In genomic region chr11:102741129-102741950, GRCm38 (mm10) we compare ENCODE assay signal across 8 mouse cellular contexts. TPM values are rescaled to one million over a fixed set of nuclear protein-coding genes. Genes with fewer than 3 reads are reported as not detected.
DNase-seq lines count a peak whose midpoint lies in the region; ATAC-seq and TF ChIP-seq lines count a peak whose summit lies in the region.

No protein-coding gene starts in this region.

- peak overlapping the region; percentile 37 for H3K4me3 ChIP-seq in E14TG2a.4 (replicated peaks; ENCODE audit: low read length)
- H3K4me3 ChIP-seq in embryonic facial prominence, embryonic 10.5 days, result peak overlapping the region; percentile 23; the same call in 1 of the 2 replicates
- 0 out of 2 replicates have a peak overlapping the region, but pooled peaks have one; percentile 7 for H3K4me3 ChIP-seq in heart, embryonic 15.5 days
- no peak overlapping the region for H3K4me3 ChIP-seq in limb, embryonic 12.5 days (replicated peaks)
- no peak overlapping the region for H3K4me3 ChIP-seq in stomach, postnatal 0 days (ENCODE audit: low read depth, low read length)

- no peaks in the 10 kb centered on the region for H3K36me3 ChIP-seq in E14TG2a.4 (ENCODE audit: insufficient read depth, low read length)
- no peaks in the 10 kb centered on the region for H3K36me3 ChIP-seq in embryonic facial prominence, embryonic 10.5 days (replicated peaks)
- no peaks in the 10 kb centered on the region for H3K36me3 ChIP-seq in heart, embryonic 15.5 days
- H3K36me3 ChIP-seq in limb, embryonic 12.5 days, result no peaks in the 10 kb centered on the region
- H3K36me3 ChIP-seq in stomach, postnatal 0 days (ENCODE audit: control insufficient read depth, insufficient read depth, low read length), result no peaks in the 10 kb centered on the region

- DNase-seq in adrenal gland, postnatal 10 days, result peak; percentile 45
- no peak for DNase-seq in adrenal gland, postnatal 4 days (ENCODE audit: low spot score in 2 of 2)
- DNase-seq in embryonic facial prominence, embryonic 10.5 days (ENCODE audit: low spot score), result peak; percentile 56
- no peak for DNase-seq in stomach, postnatal 0 days (ENCODE audit: low spot score)
- DNase-seq in ovary, postnatal 10 days (ENCODE audit: low spot score), result no peak

- no peak overlapping the region for H3K27ac ChIP-seq in embryonic facial prominence, embryonic 10.5 days (replicated peaks)
- peak overlapping the region; percentile 9; the same call in 1 of the 2 replicates for H3K27ac ChIP-seq in heart, embryonic 15.5 days
- no peak overlapping the region for H3K27ac ChIP-seq in limb, embryonic 12.5 days
- peak overlapping the region; percentile 35; the same call in 1 of the 2 replicates for H3K27ac ChIP-seq in stomach, postnatal 0 days (replicated peaks)

- H3K27me3 ChIP-seq in E14TG2a.4 (ENCODE audit: insufficient read depth, low read length), result peaks cover 56% of the 10 kb centered on the region
- peaks cover 58% of the 10 kb centered on the region for H3K27me3 ChIP-seq in embryonic facial prominence, embryonic 10.5 days (replicated peaks; ENCODE audit: low read depth, poor library complexity, severe bottlenecking)
- peaks cover 5% of the 10 kb centered on the region for H3K27me3 ChIP-seq in heart, embryonic 15.5 days
- peaks cover 29% of the 10 kb centered on the region for H3K27me3 ChIP-seq in limb, embryonic 12.5 days
- no peaks in the 10 kb centered on the region for H3K27me3 ChIP-seq in stomach, postnatal 0 days (ENCODE audit: control insufficient read depth, insufficient read depth, low read length)

- TF ChIP-seq EP300 in stomach, postnatal 0 days (optimal IDR thresholded peaks at IDR 0.05), result no peak

- no peaks in the 10 kb centered on the region for H3K9me3 ChIP-seq in E14TG2a.4 (ENCODE audit: low read length)
- no peaks in the 10 kb centered on the region for H3K9me3 ChIP-seq in embryonic facial prominence, embryonic 10.5 days
- H3K9me3 ChIP-seq in heart, embryonic 15.5 days (replicated peaks), result no peaks in the 10 kb centered on the region
- no peaks in the 10 kb centered on the region for H3K9me3 ChIP-seq in limb, embryonic 12.5 days
- H3K9me3 ChIP-seq in stomach, postnatal 0 days (ENCODE audit: control insufficient read depth, low read length), result no peaks in the 10 kb centered on the region

- 9% methylated on average over 22 of the region's 22 CpGs for WGBS in embryonic facial prominence, embryonic 10.5 days
- 28% methylated on average over 22 of the region's 22 CpGs for WGBS in heart, embryonic 15.5 days
- WGBS in limb, embryonic 12.5 days, result 9% methylated on average over 22 of the region's 22 CpGs
- 20% methylated on average over 22 of the region's 22 CpGs for WGBS in stomach, postnatal 0 days

- no peak for ATAC-seq in heart, embryonic 15.5 days (replicated peaks; ENCODE audit: insufficient number of reproducible peaks, insufficient read depth, low FRiP score, low read depth)
- peak; percentile 29; the same call in 1 of the 2 replicates for ATAC-seq in limb, embryonic 12.5 days (ENCODE audit: insufficient number of reproducible peaks, insufficient read depth, low FRiP score, low TSS enrichment, low read depth)
- ATAC-seq in stomach, postnatal 0 days (ENCODE audit: low FRiP score, low TSS enrichment), result peak; percentile 25; the same call in 1 of the 2 replicates

- no peak for TF ChIP-seq CTCF in E14TG2a.4 (conservative IDR thresholded peaks at IDR 0.05; ENCODE audit: low read length)
- TF ChIP-seq CTCF in stomach, postnatal 0 days (IDR thresholded peaks at IDR 0.05; ENCODE audit: low read depth), result no peak

- H3K4me2 ChIP-seq in heart, embryonic 15.5 days, result peak overlapping the region; percentile 27; the same call in 1 of the 2 replicates
- H3K4me2 ChIP-seq in limb, embryonic 12.5 days, result peak overlapping the region; percentile 35
- H3K4me2 ChIP-seq in stomach, postnatal 0 days (replicated peaks; ENCODE audit: low read depth), result peak overlapping the region; percentile 17; the same call in 1 of the 2 replicates

- peaks cover 40% of the 10 kb centered on the region for H3K4me1 ChIP-seq in E14TG2a.4 (replicated peaks; ENCODE audit: low read depth, low read length)
- peaks cover 29% of the 10 kb centered on the region for H3K4me1 ChIP-seq in embryonic facial prominence, embryonic 10.5 days
- peaks cover 16% of the 10 kb centered on the region for H3K4me1 ChIP-seq in heart, embryonic 15.5 days (replicated peaks)
- H3K4me1 ChIP-seq in limb, embryonic 12.5 days (replicated peaks), result peaks cover 13% of the 10 kb centered on the region
- no peaks in the 10 kb centered on the region for H3K4me1 ChIP-seq in stomach, postnatal 0 days (replicated peaks; ENCODE audit: control insufficient read depth, insufficient read depth)

- H3K9ac ChIP-seq in heart, embryonic 15.5 days, result peak overlapping the region; percentile 21; the same call in 1 of the 2 replicates
- H3K9ac ChIP-seq in limb, embryonic 12.5 days (replicated peaks), result peak overlapping the region; percentile 34; the same call in 1 of the 2 replicates
- H3K9ac ChIP-seq in stomach, postnatal 0 days (ENCODE audit: low read length), result no peak overlapping the region

RNA-seq across cellular contexts. Expression of gene Adam11, which starts 19.9 kb away (rescaled TPM):
- total RNA-seq in adrenal gland, postnatal 10 days (2021), result 10 to 100 TPM; 18.6 to 45.3 TPM
- 10 to 100 TPM; 17.4 to 17.6 TPM for total RNA-seq in adrenal gland, postnatal 4 days (2021)
- polyA plus RNA-seq in embryonic facial prominence, embryonic 10.5 days (2016; fragmentation: Nextera tagmentation; extraction: Ambion mirVana), result 16.3 and 21.0 TPM in 2 replicates
- 5.5 and 6.7 TPM in 2 replicates for polyA plus RNA-seq in heart, embryonic 15.5 days (2015; fragmentation: Nextera tagmentation; extraction: Ambion mirVana)
- 20.9 and 22.2 TPM in 2 replicates for polyA plus RNA-seq in limb, embryonic 12.5 days (2016; fragmentation: Nextera tagmentation; extraction: Ambion mirVana)
- 1.8 and 2.0 TPM in 2 replicates for polyA plus RNA-seq in stomach, postnatal 0 days (2015; fragmentation: Nextera tagmentation; extraction: Ambion mirVana)

RNA-seq across cellular contexts. Expression of gene Ccdc43, which starts 43.8 kb away (rescaled TPM):
- total RNA-seq in adrenal gland, postnatal 10 days (2021), result 10 to 100 TPM; 20.7 to 23.6 TPM
- total RNA-seq in adrenal gland, postnatal 4 days (2021), result 10 to 100 TPM; 24.2 to 31.2 TPM
- 58.1 and 59.8 TPM in 2 replicates for polyA plus RNA-seq in embryonic facial prominence, embryonic 10.5 days (2016; fragmentation: Nextera tagmentation; extraction: Ambion mirVana)
- polyA plus RNA-seq in heart, embryonic 15.5 days (2015; fragmentation: Nextera tagmentation; extraction: Ambion mirVana), result 30.7 and 33.9 TPM in 2 replicates
- polyA plus RNA-seq in limb, embryonic 12.5 days (2016; fragmentation: Nextera tagmentation; extraction: Ambion mirVana), result 52.4 and 54.9 TPM in 2 replicates
- 19.0 and 20.8 TPM in 2 replicates for polyA plus RNA-seq in stomach, postnatal 0 days (2015; fragmentation: Nextera tagmentation; extraction: Ambion mirVana)

Comparison
In these comparisons a context has a peak if more than half of its experiments do, and no peak if none do; other contexts are left out.
1. DNase-seq: peak in adrenal gland, postnatal 10 days (single experiment) and embryonic facial prominence, embryonic 10.5 days (single experiment); none in adrenal gland, postnatal 4 days (0 of 2), stomach, postnatal 0 days (single experiment) and ovary, postnatal 10 days (single experiment).
2. H3K4me3 ChIP-seq: peak in E14TG2a.4 (single experiment), embryonic facial prominence, embryonic 10.5 days (single experiment) and heart, embryonic 15.5 days (single experiment); none in limb, embryonic 12.5 days (single experiment) and stomach, postnatal 0 days (single experiment).
3. H3K27ac ChIP-seq: peak in heart, embryonic 15.5 days (single experiment) and stomach, postnatal 0 days (single experiment); none in embryonic facial prominence, embryonic 10.5 days (single experiment) and limb, embryonic 12.5 days (single experiment).
4. Peak in every context shown above with its lines, with median percentiles within 50 percentile points of each other: H3K4me2 ChIP-seq.